Mouse (Mus musculus): Measurements from ENCODE around the gene BC147527. TPM values are rescaled to one million over a fixed set of nuclear protein-coding genes. Genes with fewer than 3 reads are reported as not detected.
A peak's percentile ranks its signal among the peaks of the same experiment; 100 is the strongest.
"Not testable (repeated sequence)": the region's sequence is repeated elsewhere in the genome, so short reads cannot be mapped to it uniquely, and the experiment has no call there.

The BC147527 gene
- polyA plus RNA-seq, 1 experiment from 2014 or later = 0.47 TPM

DNA sequence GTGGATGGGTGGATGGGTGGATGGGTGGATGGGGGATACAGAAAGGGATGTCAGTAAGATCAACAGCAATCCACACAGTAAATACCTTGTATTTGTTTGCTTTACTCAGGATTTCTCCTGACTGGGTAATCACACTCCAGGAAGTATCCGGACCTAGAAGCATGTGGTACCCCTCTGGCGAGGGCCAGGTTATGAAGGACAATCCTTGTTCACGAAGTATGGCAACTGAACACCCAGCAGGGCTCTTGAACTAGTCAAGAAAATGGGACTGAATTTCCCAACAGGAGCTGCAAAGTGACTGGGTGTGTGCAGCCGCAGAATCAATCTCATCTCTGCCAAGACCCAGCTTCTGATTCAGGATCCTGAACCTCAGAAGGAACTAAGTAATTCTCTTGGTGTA is 661 bp downstream of the BC147527 start:
- ATAC-seq (ENCODE audit: low FRiP score, low TSS enrichment) (no peak), DNase-seq (no peak)
- no peaks in the 10 kb centered on the region for H3K27me3 ChIP-seq (ENCODE audit: control insufficient read depth, insufficient read depth, low read length)
- H3K9ac ChIP-seq (replicated peaks; ENCODE audit: low read length) = no peak overlapping the region
- H3K36me3 ChIP-seq (ENCODE audit: control insufficient read depth, insufficient read depth, low read length) = no peaks in the 10 kb centered on the region
- H3K4me1 ChIP-seq (ENCODE audit: control insufficient read depth, insufficient read depth, low read length) = no peaks in the 10 kb centered on the region
- H3K9me3 ChIP-seq (ENCODE audit: control insufficient read depth, low read length) = no peaks in the 10 kb centered on the region
- no peak overlapping the region for H3K27ac ChIP-seq (replicated peaks; ENCODE audit: low read depth, low read length)
- 86% methylated on average over 4 of the region's 4 CpGs for WGBS
- H3K4me3 ChIP-seq (replicated peaks; ENCODE audit: low read depth, low read length) = no peak overlapping the region
- no peak overlapping the region for H3K4me2 ChIP-seq (ENCODE audit: low read length)

DNA sequence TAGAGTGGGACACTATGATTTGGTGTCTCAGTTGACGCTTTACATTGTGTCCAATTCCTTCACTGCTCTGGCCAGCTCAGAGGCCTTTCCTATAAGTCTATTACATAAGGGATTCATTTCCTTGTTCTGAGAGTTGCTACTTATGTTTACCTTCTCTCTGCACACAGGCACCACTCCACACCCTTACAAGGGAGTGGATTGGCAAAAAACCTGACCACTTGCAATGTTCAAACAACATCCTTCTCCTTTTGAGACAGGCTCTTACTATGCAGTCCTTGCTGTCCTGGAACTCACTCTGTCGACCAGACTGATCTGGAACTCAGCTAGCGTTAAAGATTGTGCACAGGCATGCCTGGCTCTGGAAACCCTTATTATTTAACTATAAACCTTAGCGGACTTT is 10.6 kb downstream of the BC147527 start:
- Histone ChIP-seq H3K36me3 (ENCODE audit: control insufficient read depth, insufficient read depth, low read length) (no peaks in the 10 kb centered on the region), H3K9ac (replicated peaks; ENCODE audit: low read length) (no peak overlapping the region), H3K27ac (replicated peaks; ENCODE audit: low read depth, low read length) (no peak overlapping the region), H3K4me1 (ENCODE audit: control insufficient read depth, insufficient read depth, low read length) (no peaks in the 10 kb centered on the region), H3K27me3 (ENCODE audit: control insufficient read depth, insufficient read depth, low read length) (no peaks in the 10 kb centered on the region), H3K4me3 (replicated peaks; ENCODE audit: low read depth, low read length) (no peak overlapping the region), H3K4me2 (ENCODE audit: low read length) (no peak overlapping the region), H3K9me3 (ENCODE audit: control insufficient read depth, low read length) (no peaks in the 10 kb centered on the region)
- ATAC-seq (ENCODE audit: low FRiP score, low TSS enrichment) (no peak), DNase-seq (no peak)
- 83% methylated on average over 4 of the region's 4 CpGs for WGBS

DNA sequence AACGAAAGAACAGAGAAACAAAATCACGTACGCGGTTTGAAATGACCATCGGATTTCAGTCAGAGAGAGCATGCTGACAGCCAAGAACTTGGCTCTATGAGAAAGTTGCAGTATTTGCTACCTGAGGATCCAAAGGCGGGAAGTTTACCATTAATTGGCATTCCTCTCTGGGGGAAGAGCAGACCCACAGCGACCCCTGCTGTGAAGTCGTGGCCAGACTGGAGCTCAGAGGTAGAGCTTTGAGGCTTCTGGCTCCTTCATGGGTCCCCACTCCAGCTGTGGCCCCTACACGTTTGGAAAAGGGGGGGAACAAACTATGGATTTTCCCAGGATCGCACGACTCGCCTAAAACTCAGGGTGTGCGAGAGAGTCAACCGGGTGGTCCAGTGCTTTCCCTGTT is 13.4 kb downstream of the BC147527 start:
- no peaks in the 10 kb centered on the region for H3K27me3 ChIP-seq (ENCODE audit: control insufficient read depth, insufficient read depth, low read length)
- WGBS = 49% methylated on average over 14 of the region's 14 CpGs
- DNase-seq = peak; percentile 14

GRCm38 (mm10) chr13:120316578-120316977 is 16.4 kb downstream of the BC147527 start, which contains the start of gene Tcstv3:
TSS of gene Tcstv3 (plus strand) at chr13:120316878.
- not testable (repeated sequence) for H3K4me3 ChIP-seq (replicated peaks; ENCODE audit: low read depth, low read length); H3K9ac ChIP-seq (replicated peaks; ENCODE audit: low read length); H3K27ac ChIP-seq (replicated peaks; ENCODE audit: low read depth, low read length); H3K36me3 ChIP-seq (ENCODE audit: control insufficient read depth, insufficient read depth, low read length); H3K4me2 ChIP-seq (ENCODE audit: low read length); ATAC-seq (ENCODE audit: low FRiP score, low TSS enrichment); H3K4me1 ChIP-seq (ENCODE audit: control insufficient read depth, insufficient read depth, low read length); H3K27me3 ChIP-seq (ENCODE audit: control insufficient read depth, insufficient read depth, low read length); DNase-seq; H3K9me3 ChIP-seq (ENCODE audit: control insufficient read depth, low read length)
- 70% methylated on average over 3 of the region's 3 CpGs for WGBS

More for the DNA sequence above, 13.4 kb downstream of the BC147527 start:
- H3K27ac ChIP-seq (replicated peaks; ENCODE audit: low read depth, low read length) = no peak overlapping the region
- no peak overlapping the region for H3K4me2 ChIP-seq (ENCODE audit: low read length)
- ATAC-seq (ENCODE audit: low FRiP score, low TSS enrichment) = no peak
- no peaks in the 10 kb centered on the region for H3K4me1 ChIP-seq (ENCODE audit: control insufficient read depth, insufficient read depth, low read length)
- H3K36me3 ChIP-seq (ENCODE audit: control insufficient read depth, insufficient read depth, low read length) = no peaks in the 10 kb centered on the region
- H3K4me3 ChIP-seq (replicated peaks; ENCODE audit: low read depth, low read length) = no peak overlapping the region
- no peak overlapping the region for H3K9ac ChIP-seq (replicated peaks; ENCODE audit: low read length)
- H3K9me3 ChIP-seq (ENCODE audit: control insufficient read depth, low read length) = no peaks in the 10 kb centered on the region

DNA sequence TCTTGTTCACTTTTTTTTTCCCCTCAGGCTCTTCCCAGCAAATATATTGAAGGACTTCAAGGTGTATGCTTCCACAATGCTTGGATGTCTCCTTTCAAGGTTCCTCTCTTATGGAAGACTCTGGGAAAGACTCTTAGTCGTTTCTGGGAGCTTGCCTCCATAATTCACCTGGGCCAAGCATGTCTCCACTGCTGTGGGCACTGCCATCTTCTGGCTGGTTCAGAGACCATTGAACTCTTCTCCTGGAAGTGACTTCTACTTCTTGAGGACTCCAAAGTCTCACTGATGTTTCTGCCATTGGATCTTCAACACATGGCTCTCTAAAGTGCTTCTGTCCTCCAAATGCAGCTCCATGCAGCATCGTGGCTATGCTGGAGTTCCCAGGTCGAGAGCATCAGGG is 20.0 kb downstream of the BC147527 start:
- Histone ChIP-seq H3K36me3 (ENCODE audit: control insufficient read depth, insufficient read depth, low read length) (no peaks in the 10 kb centered on the region), H3K4me2 (ENCODE audit: low read length) (no peak overlapping the region), H3K27me3 (ENCODE audit: control insufficient read depth, insufficient read depth, low read length) (no peaks in the 10 kb centered on the region), H3K9me3 (ENCODE audit: control insufficient read depth, low read length) (no peaks in the 10 kb centered on the region), H3K27ac (replicated peaks; ENCODE audit: low read depth, low read length) (no peak overlapping the region), H3K4me1 (ENCODE audit: control insufficient read depth, insufficient read depth, low read length) (no peaks in the 10 kb centered on the region), H3K4me3 (replicated peaks; ENCODE audit: low read depth, low read length) (no peak overlapping the region), H3K9ac (replicated peaks; ENCODE audit: low read length) (no peak overlapping the region)
- WGBS = 80% methylated on average over 3 of the region's 3 CpGs
- ATAC-seq (ENCODE audit: low FRiP score, low TSS enrichment) (no peak), DNase-seq (no peak)

DNA sequence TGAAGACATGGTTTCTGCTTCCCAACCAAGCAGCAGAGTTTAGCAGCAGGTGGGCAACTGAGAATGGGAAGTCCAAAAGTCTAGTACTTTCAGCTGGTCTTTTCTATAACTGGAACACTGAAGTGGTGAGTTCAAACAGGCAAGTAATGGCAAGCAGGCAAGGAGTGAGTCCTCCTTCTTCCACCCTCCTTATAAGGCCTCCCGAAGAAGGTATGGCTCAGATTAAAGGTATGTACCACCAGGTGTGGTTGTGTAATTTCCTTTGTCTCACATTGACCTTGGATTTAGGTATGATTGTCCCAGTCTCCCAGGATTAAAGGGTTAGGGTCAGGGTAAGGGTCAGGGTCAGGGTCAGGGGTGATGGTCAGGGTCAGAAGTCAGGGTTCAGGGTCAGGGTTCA is 20.5 kb downstream of the BC147527 start:
- ATAC-seq (ENCODE audit: low FRiP score, low TSS enrichment) (no peak), DNase-seq (peak; percentile 8)
- WGBS = 89% methylated on average over 1 of the region's 1 CpGs
- Histone ChIP-seq H3K9me3 (ENCODE audit: control insufficient read depth, low read length) (no peaks in the 10 kb centered on the region), H3K27me3 (ENCODE audit: control insufficient read depth, insufficient read depth, low read length) (no peaks in the 10 kb centered on the region), H3K36me3 (ENCODE audit: control insufficient read depth, insufficient read depth, low read length) (no peaks in the 10 kb centered on the region), H3K27ac (replicated peaks; ENCODE audit: low read depth, low read length) (no peak overlapping the region), H3K9ac (replicated peaks; ENCODE audit: low read length) (no peak overlapping the region), H3K4me3 (replicated peaks; ENCODE audit: low read depth, low read length) (no peak overlapping the region), H3K4me1 (ENCODE audit: control insufficient read depth, insufficient read depth, low read length) (no peaks in the 10 kb centered on the region), H3K4me2 (ENCODE audit: low read length) (no peak overlapping the region)

Other genes with a start within 250 kb of the BC147527 start
- not detected in 2 replicates for gene Gm21188, start 248.2 kb upstream of the BC147527 start, polyA plus RNA-seq (2014; fragmentation: Nextera tagmentation; extraction: Ambion mirVana)
- not detected in 2 replicates for gene Gm20767, start 160.1 kb upstream of the BC147527 start, polyA plus RNA-seq (2014; fragmentation: Nextera tagmentation; extraction: Ambion mirVana)
- not detected in 2 replicates for gene Gm21818, start 128.0 kb upstream of the BC147527 start, polyA plus RNA-seq (2014; fragmentation: Nextera tagmentation; extraction: Ambion mirVana)
- not detected in 2 replicates for gene Gm21762, start 84.4 kb upstream of the BC147527 start, polyA plus RNA-seq (2014; fragmentation: Nextera tagmentation; extraction: Ambion mirVana)
- not detected in 2 replicates for gene Gm21731, start 61.3 kb upstream of the BC147527 start, polyA plus RNA-seq (2014; fragmentation: Nextera tagmentation; extraction: Ambion mirVana)
- gene AF067061, start 37.3 kb upstream of the BC147527 start, polyA plus RNA-seq (2014; fragmentation: Nextera tagmentation; extraction: Ambion mirVana) = not detected in 2 replicates
- not detected in 2 replicates for gene Tcstv3, start 16.5 kb downstream of the BC147527 start, polyA plus RNA-seq (2014; fragmentation: Nextera tagmentation; extraction: Ambion mirVana)

Measured in midbrain, embryonic 14.5 days (tissue).